Mouse (Mus musculus) CH12.LX (cell line): ENCODE data around the gene Saal1.

ENCODE experiments used
- CTCF ChIP-seq, 2 experiments: IDR thresholded peaks in 1 of 2; conservative IDR thresholded peaks in 1 of 2; 2 replicates each; pipeline ENCODE4 v1.5.1; 2011 to 2012; ENCODE audit warnings: low read depth in 2 of 2, low read length in 2 of 2, improper control_type of control experiment in 1 of 2, inconsistent platforms in 1 of 2, mild to moderate bottlenecking in 1 of 2, moderate library complexity in 1 of 2
- ETS1 ChIP-seq: conservative IDR thresholded peaks from 2 replicates; pipeline ENCODE4 v1.6.1; 2012; ENCODE audit warnings: low read depth, mild to moderate bottlenecking, inconsistent platforms, low read length, improper control_type of control experiment, moderate library complexity
- HCFC1 ChIP-seq: IDR thresholded peaks from 2 replicates; pipeline ENCODE4 v1.6.1; 2012; ENCODE audit warnings: low read depth, mild to moderate bottlenecking, inconsistent platforms, low read length, improper control_type of control experiment
- MAFK ChIP-seq: IDR thresholded peaks from 2 replicates; pipeline ENCODE4 v1.6.1; 2011; ENCODE audit warnings: low read length, improper control_type of control experiment; ENCODE audit not compliant: insufficient replicate concordance
- POLR2A ChIP-seq: IDR thresholded peaks from 2 replicates; pipeline ENCODE4 v1.6.1; 2011; ENCODE audit warnings: low read depth, mild to moderate bottlenecking, improper control_type of control experiment, low read length
- RCOR1 ChIP-seq: conservative IDR thresholded peaks from 2 replicates; pipeline ENCODE4 v1.6.1; 2012; ENCODE audit warnings: low read depth, mild to moderate bottlenecking, inconsistent platforms, low read length, improper control_type of control experiment
- SMC3 ChIP-seq: IDR thresholded peaks from 2 replicates; pipeline ENCODE4 v1.6.1; 2011; ENCODE audit warnings: low read depth, low read length, improper control_type of control experiment
- USF1 ChIP-seq: IDR thresholded peaks from 2 replicates; pipeline ENCODE4 v1.6.1; 2014; ENCODE audit warnings: low read depth, mild to moderate bottlenecking, inconsistent platforms, low read length, improper control_type of control experiment
- USF2 ChIP-seq: conservative IDR thresholded peaks from 2 replicates; pipeline ENCODE4 v1.6.1; 2011; ENCODE audit warnings: low read depth, low read length, improper control_type of control experiment
- ZMIZ1 ChIP-seq: IDR thresholded peaks from 2 replicates; pipeline ENCODE4 v1.6.1; 2012; ENCODE audit warnings: low read depth, mild to moderate bottlenecking, inconsistent platforms, low read length, improper control_type of control experiment

- TF ChIP-seq CTCF (conservative IDR thresholded peaks at IDR 0.05 in 1 of 2, IDR thresholded peaks at IDR 0.05 in 1 of 2; ENCODE audit: low read depth in 2 of 2, low read length in 2 of 2) (0 out of 4 replicates have a peak, but pooled peaks of 1 of the 2 experiments have one; percentile 3), SMC3 (no peak), HCFC1 (no peak), MAFK (no peak), ZMIZ1 (no peak), RCOR1 (no peak), ETS1 (no peak), POLR2A (no peak), USF1 (no peak), USF2 (no peak)
Observed at GRCm38 (mm10) chr7:46672160-46672672, 38.3 kb downstream of the Saal1 start, which contains the start of gene Tph1.
